Mouse (Mus musculus): ENCODE data around the gene Tppp. TPM values are rescaled to one million over a fixed set of nuclear protein-coding genes. Genes with fewer than 3 reads are reported as not detected.
"Not testable (repeated sequence)": the region's sequence is repeated elsewhere in the genome, so short reads cannot be mapped to it uniquely, and the experiment has no call there.

Tppp gene
- polyA plus RNA-seq, 1 experiment from 2014 or later = 1.3 TPM

GRCm38 (mm10) chr13:74071244-74071643 is 62.0 kb downstream of the Tppp start:
- ATAC-seq (ENCODE audit: low read depth); H3K4me2 ChIP-seq (ENCODE audit: low read depth, low read length); H3K27me3 ChIP-seq (ENCODE audit: control insufficient read depth, insufficient read depth, low read depth, low read length); H3K4me1 ChIP-seq (replicated peaks; ENCODE audit: control insufficient read depth, insufficient read depth, low read length); H3K36me3 ChIP-seq (ENCODE audit: control insufficient read depth, insufficient read depth, low read length); H3K9ac ChIP-seq (ENCODE audit: low read length); H3K4me3 ChIP-seq (ENCODE audit: low read length); H3K27ac ChIP-seq (ENCODE audit: low read length); H3K9me3 ChIP-seq (ENCODE audit: control insufficient read depth, low read length): not testable (repeated sequence)
- WGBS = 50% methylated on average over 1 of the region's 1 CpGs

GRCm38 (mm10) chr13:74071714-74072113 is 62.5 kb downstream of the Tppp start:
- no peak overlapping the region for H3K9ac ChIP-seq (ENCODE audit: low read length)
- no peaks in the 10 kb centered on the region for H3K4me1 ChIP-seq (replicated peaks; ENCODE audit: control insufficient read depth, insufficient read depth, low read length)
- 59% methylated on average over 3 of the region's 3 CpGs for WGBS
- no peaks in the 10 kb centered on the region for H3K9me3 ChIP-seq (ENCODE audit: control insufficient read depth, low read length)
- ATAC-seq (ENCODE audit: low read depth) = no peak
- H3K4me2 ChIP-seq (ENCODE audit: low read depth, low read length) = no peak overlapping the region
- no peak overlapping the region for H3K4me3 ChIP-seq (ENCODE audit: low read length)
- no peaks in the 10 kb centered on the region for H3K27me3 ChIP-seq (ENCODE audit: control insufficient read depth, insufficient read depth, low read depth, low read length)
- no peak overlapping the region for H3K27ac ChIP-seq (ENCODE audit: low read length)
- no peaks in the 10 kb centered on the region for H3K36me3 ChIP-seq (ENCODE audit: control insufficient read depth, insufficient read depth, low read length)

DNA sequence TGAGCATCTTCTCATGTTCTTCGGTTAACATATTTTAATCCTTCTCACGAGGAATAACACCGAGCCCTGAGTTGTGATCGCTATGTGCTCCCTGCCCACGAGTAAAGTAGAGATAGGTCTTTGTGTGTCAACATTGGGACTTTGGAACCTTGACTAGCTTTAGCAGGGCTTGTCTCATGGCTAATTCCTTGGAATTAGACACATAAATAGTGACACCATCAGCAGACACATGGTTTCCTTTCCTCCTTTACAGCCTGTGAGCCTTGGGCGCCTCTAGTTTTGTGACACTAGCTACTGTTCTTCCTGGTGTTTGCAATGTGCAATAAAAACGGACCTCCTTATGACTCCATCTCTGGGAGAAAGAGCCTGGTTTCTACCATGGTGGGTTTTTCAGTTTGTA is 64.2 kb downstream of the Tppp start:
- no peaks in the 10 kb centered on the region for H3K36me3 ChIP-seq (ENCODE audit: control insufficient read depth, insufficient read depth, low read length)
- no peak overlapping the region for H3K4me3 ChIP-seq (ENCODE audit: low read length)
- no peak for ATAC-seq (ENCODE audit: low read depth)
- no peaks in the 10 kb centered on the region for H3K27me3 ChIP-seq (ENCODE audit: control insufficient read depth, insufficient read depth, low read depth, low read length)
- no peak overlapping the region for H3K27ac ChIP-seq (ENCODE audit: low read length)
- WGBS = 86% methylated on average over 7 of the region's 7 CpGs
- no peak overlapping the region for H3K9ac ChIP-seq (ENCODE audit: low read length)
- no peaks in the 10 kb centered on the region for H3K9me3 ChIP-seq (ENCODE audit: control insufficient read depth, low read length)
- no peaks in the 10 kb centered on the region for H3K4me1 ChIP-seq (replicated peaks; ENCODE audit: control insufficient read depth, insufficient read depth, low read length)
- H3K4me2 ChIP-seq (ENCODE audit: low read depth, low read length) = no peak overlapping the region

Other genes with a start within 250 kb of the Tppp start
- gene Nkd2, start 161.8 kb upstream of the Tppp start, polyA plus RNA-seq (2015; fragmentation: Nextera tagmentation; extraction: Ambion mirVana) = 4.7 and 4.8 TPM in 2 replicates
- gene Trip13, start 71.6 kb upstream of the Tppp start, polyA plus RNA-seq (2015; fragmentation: Nextera tagmentation; extraction: Ambion mirVana) = 33.8 and 39.6 TPM in 2 replicates
- gene Brd9, start 71.6 kb upstream of the Tppp start, polyA plus RNA-seq (2015; fragmentation: Nextera tagmentation; extraction: Ambion mirVana) = 52.2 and 55.3 TPM in 2 replicates
- not detected in 2 replicates for gene Zdhhc11, start 45.6 kb upstream of the Tppp start, polyA plus RNA-seq (2015; fragmentation: Nextera tagmentation; extraction: Ambion mirVana)
- gene Cep72, start 52.9 kb downstream of the Tppp start, polyA plus RNA-seq (2015; fragmentation: Nextera tagmentation; extraction: Ambion mirVana) = 14.9 and 15.8 TPM in 2 replicates
- gene Slc9a3, start 112.0 kb downstream of the Tppp start, polyA plus RNA-seq (2015; fragmentation: Nextera tagmentation; extraction: Ambion mirVana) = not detected in 2 replicates
- gene Exoc3, start 199.3 kb downstream of the Tppp start, polyA plus RNA-seq (2015; fragmentation: Nextera tagmentation; extraction: Ambion mirVana) = 65.8 and 67.2 TPM in 2 replicates